Mouse (Mus musculus) liver, embryonic 14.5 days (tissue): Measurements from ENCODE around the gene Ggt7.

ENCODE experiments used
- CTCF ChIP-seq: IDR thresholded peaks from 2 replicates; pipeline ENCODE4 v1.5.1; 2016; ENCODE audit warnings: antibody characterized with exemption, low read depth, control low read depth
- EP300 ChIP-seq: IDR thresholded peaks from 2 replicates; pipeline ENCODE4 v1.6.1; 2016; ENCODE audit warnings: antibody characterized with exemption, low read depth

GRCm38 (mm10) chr2:155562209-155562608, 44.2 kb upstream of the Ggt7 start:
- TF ChIP-seq CTCF (no peak), EP300 (no peak)
